Comparison of ENCODE assay signal across 9 mouse cellular contexts in genomic region chr7:44704363-44704762, GRCm38 (mm10). TPM values are rescaled to one million over a fixed set of nuclear protein-coding genes. Genes with fewer than 3 reads are reported as not detected.
DNase-seq lines count a peak whose midpoint lies in the region; ATAC-seq and TF ChIP-seq lines count a peak whose summit lies in the region.
"Had no signal": no experiment of that assay in that cellular context is flagged by ENCODE, and none has a peak within 500 bp of the region (broad histone marks: within the 10 kb centered on the region; RNA-seq: fewer than 3 reads in every experiment).

No protein-coding gene starts in this region.

- H3K4me3 ChIP-seq in kidney, embryonic 15.5 days (replicated peaks): no peak overlapping the region
- H3K4me3 ChIP-seq in MEL (ENCODE audit: control insufficient read depth in 1 of 2, insufficient read depth in 1 of 2, low read depth in 2 of 2, low read length in 2 of 2): no peak overlapping the region
- H3K4me3 ChIP-seq in cortical plate, adult 2 months (ENCODE audit: insufficient read depth, low read length): no peak overlapping the region
- H3K4me3 ChIP-seq: neural tube, embryonic 13.5 days had no signal

- no peak for TF ChIP-seq POLR2A in MEL (IDR thresholded peaks at IDR 0.05; ENCODE audit: control insufficient read depth in 1 of 2, insufficient read depth in 1 of 2, low read depth in 1 of 2, low read length in 2 of 2, poor library complexity in 1 of 2)
- no peak for TF ChIP-seq POLR2A in cortical plate, adult 2 months (IDR thresholded peaks at IDR 0.05; ENCODE audit: extremely low read depth, insufficient read depth, low read length)

- no peak overlapping the region for H3K27ac ChIP-seq in kidney, embryonic 15.5 days
- no peak overlapping the region for H3K27ac ChIP-seq in MEL (ENCODE audit: control insufficient read depth, low read depth, low read length)
- H3K27ac ChIP-seq in cortical plate, adult 2 months (ENCODE audit: insufficient read depth, low read length): no peak overlapping the region
- H3K27ac ChIP-seq: neural tube, embryonic 13.5 days had no signal

- peak; percentile 38 to 70 (median 55) for TF ChIP-seq CTCF in MEL (IDR thresholded peaks at IDR 0.05 in 2 of 3, conservative IDR thresholded peaks at IDR 0.05 in 1 of 3; ENCODE audit: control insufficient read depth in 1 of 3, insufficient read depth in 1 of 3, low read depth in 2 of 3, low read length in 3 of 3, poor library complexity in 1 of 3, severe bottlenecking in 1 of 3)
- peak; percentile 58 for TF ChIP-seq CTCF in cortical plate, adult 2 months (IDR thresholded peaks at IDR 0.05; ENCODE audit: extremely low read depth, insufficient read depth, low read length)

- peak; percentile 26 for TF ChIP-seq RAD21 in MEL (IDR thresholded peaks at IDR 0.05; ENCODE audit: low read depth, low read length)

- peak; percentile 66 for DNase-seq in kidney, adult 18-20 months
- peak; percentile 46 to 53 for DNase-seq in B cell, adult 2 months
- DNase-seq in MEL (ENCODE audit: low read depth, low spot score): peak; percentile 32
- peak; percentile 47 for DNase-seq in lung, postnatal 25 days (ENCODE audit: low spot score)
- DNase-seq in T-cell, adult 2 months (ENCODE audit: low spot score): no peak

- no peaks in the 10 kb centered on the region for H3K27me3 ChIP-seq in kidney, embryonic 15.5 days
- H3K27me3 ChIP-seq in MEL (ENCODE audit: control insufficient read depth in 1 of 2, insufficient read depth in 2 of 2, low read length in 2 of 2): no peaks in the 10 kb centered on the region
- H3K27me3 ChIP-seq: neural tube, embryonic 13.5 days had no signal

- ATAC-seq in kidney, embryonic 15.5 days (replicated peaks; ENCODE audit: low FRiP score): no peak

- H3K4me2 ChIP-seq in kidney, embryonic 15.5 days: no peak overlapping the region
- H3K4me2 ChIP-seq: neural tube, embryonic 13.5 days had no signal

- H3K36me3 ChIP-seq in kidney, embryonic 15.5 days: no peaks in the 10 kb centered on the region
- no peaks in the 10 kb centered on the region for H3K36me3 ChIP-seq in MEL (ENCODE audit: control insufficient read depth in 1 of 2, insufficient read depth in 2 of 2, low read length in 2 of 2)
- H3K36me3 ChIP-seq: neural tube, embryonic 13.5 days had no signal

- WGBS in kidney, embryonic 15.5 days: 57% methylated on average over 3 of the region's 3 CpGs

- H3K9ac ChIP-seq in kidney, embryonic 15.5 days: no peak overlapping the region
- H3K9ac ChIP-seq in MEL (ENCODE audit: control insufficient read depth, low read depth, low read length, poor library complexity, severe bottlenecking): no peak overlapping the region
- H3K9ac ChIP-seq: neural tube, embryonic 13.5 days had no signal

- no peaks in the 10 kb centered on the region for H3K4me1 ChIP-seq in kidney, embryonic 15.5 days
- no peaks in the 10 kb centered on the region for H3K4me1 ChIP-seq in MEL (ENCODE audit: control insufficient read depth in 1 of 2, insufficient read depth in 2 of 2, low read length in 2 of 2)
- no peaks in the 10 kb centered on the region for H3K4me1 ChIP-seq in cortical plate, adult 2 months (ENCODE audit: control insufficient read depth, insufficient read depth, low read length)
- H3K4me1 ChIP-seq: neural tube, embryonic 13.5 days had no signal

- H3K79me2 ChIP-seq in MEL (ENCODE audit: control insufficient read depth, insufficient read depth, low read length, poor library complexity): no peaks in the 10 kb centered on the region

- no peak for TF ChIP-seq EP300 in MEL (IDR thresholded peaks at IDR 0.05; ENCODE audit: low read depth in 1 of 2, low read length in 2 of 2)

- 0 out of 2 replicates have a peak, but pooled peaks cover 6% of the 10 kb centered on the region for H3K9me3 ChIP-seq in kidney, embryonic 15.5 days (replicated peaks)
- H3K9me3 ChIP-seq in MEL (replicated peaks; ENCODE audit: insufficient read depth, low read length): no peaks in the 10 kb centered on the region
- H3K9me3 ChIP-seq: neural tube, embryonic 13.5 days had no signal

TF ChIP-seq in MEL, 35 proteins besides CTCF, POLR2A, EP300 and RAD21:
- 0 out of 2 replicates have a peak, but pooled peaks have one; percentile 6 for TF ChIP-seq SMC3 (IDR thresholded peaks at IDR 0.05; ENCODE audit: low read depth, low read length)
- no peak for TF ChIP-seq MEF2A (IDR thresholded peaks at IDR 0.05; ENCODE audit: extremely low read depth, insufficient replicate concordance, low read depth, low read length, poor library complexity, severe bottlenecking)

RNA-seq across cellular contexts. Expression of gene Izumo2, which starts 4.2 kb away (rescaled TPM):
- polyA plus RNA-seq in kidney, embryonic 15.5 days (2015; fragmentation: Nextera tagmentation; extraction: Ambion mirVana): not detected in 2 replicates
- total RNA-seq in MEL (2012; rRNA removed): not detected in 2 replicates
- not detected for polyA plus RNA-seq in MEL (2012; ENCODE audit: insufficient read depth in 1 of 2, insufficient read length in 2 of 2, low read depth in 1 of 2, low replicate concordance in 2 of 2, missing spikeins in 1 of 2)
- not detected in 2 replicates for polyA plus RNA-seq in cortical plate, adult 2 months (2012; rRNA removed)
- total RNA-seq: layer of hippocampus, postnatal 36 days had no signal
- polyA plus RNA-seq: neural tube, embryonic 13.5 days had no signal

RNA-seq across cellular contexts. Expression of gene Myh14, which starts 33.7 kb away (rescaled TPM):
- polyA plus RNA-seq in kidney, embryonic 15.5 days (2015; fragmentation: Nextera tagmentation; extraction: Ambion mirVana): 1.6 and 2.7 TPM in 2 replicates
- under 0.01 and 0.07 TPM in 2 replicates for total RNA-seq in MEL (2012; rRNA removed)
- polyA plus RNA-seq in MEL (2012; ENCODE audit: insufficient read depth in 1 of 2, insufficient read length in 2 of 2, low read depth in 1 of 2, low replicate concordance in 2 of 2, missing spikeins in 1 of 2): under 1 TPM in 1 of 2 experiments, not detected in 1; 0.08 TPM
- polyA plus RNA-seq in cortical plate, adult 2 months (2012; rRNA removed): 15.9 and 17.4 TPM in 2 replicates

RNA-seq across cellular contexts. Expression of gene Vrk3, which starts 43.9 kb away (rescaled TPM):
- polyA plus RNA-seq in kidney, embryonic 15.5 days (2015; fragmentation: Nextera tagmentation; extraction: Ambion mirVana): 42.7 and 47.8 TPM in 2 replicates
- total RNA-seq in MEL (2012; rRNA removed): 24.9 and 25.7 TPM in 2 replicates
- polyA plus RNA-seq in MEL (2012; ENCODE audit: insufficient read depth in 1 of 2, insufficient read length in 2 of 2, low read depth in 1 of 2, low replicate concordance in 2 of 2, missing spikeins in 1 of 2): 10 to 100 TPM in 1 of 2 experiments, not detected in 1; 55.6 TPM
- polyA plus RNA-seq in cortical plate, adult 2 months (2012; rRNA removed): 32.6 and 35.7 TPM in 2 replicates

RNA-seq across cellular contexts. Expression of gene Zfp473, which starts 46.5 kb away (rescaled TPM):
- 2.1 and 2.7 TPM in 2 replicates for polyA plus RNA-seq in kidney, embryonic 15.5 days (2015; fragmentation: Nextera tagmentation; extraction: Ambion mirVana)
- total RNA-seq in MEL (2012; rRNA removed): 0.65 and 1.3 TPM in 2 replicates
- polyA plus RNA-seq in MEL (2012; ENCODE audit: insufficient read depth in 1 of 2, insufficient read length in 2 of 2, low read depth in 1 of 2, low replicate concordance in 2 of 2, missing spikeins in 1 of 2): under 1 TPM in 1 of 2 experiments, not detected in 1; 0.96 TPM
- 0.40 TPM in 2 replicates for polyA plus RNA-seq in cortical plate, adult 2 months (2012; rRNA removed)
